Mouse (Mus musculus): ENCODE results near the gene Vmn1r58.

DNA sequence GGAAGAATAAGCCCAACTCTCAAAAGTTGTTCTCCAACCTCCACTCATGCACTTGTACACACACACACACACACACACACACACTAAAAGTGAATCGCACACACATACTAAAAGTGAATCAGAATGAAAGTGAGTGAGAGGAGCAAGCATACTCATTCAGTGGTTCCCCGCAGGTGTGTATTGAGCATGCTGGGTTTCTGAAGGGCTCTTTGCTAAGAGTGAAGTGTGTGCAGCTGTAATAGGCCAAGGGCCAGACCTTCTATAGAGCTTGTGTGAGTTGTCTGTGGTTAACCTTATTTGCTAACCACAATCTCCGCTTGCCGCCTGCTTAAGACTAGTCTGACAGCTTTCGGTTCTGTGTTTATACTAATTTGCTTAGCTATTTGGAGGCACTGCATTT is 49.6 kb downstream of the Vmn1r58 start:
- TF ChIP-seq POLR2A (IDR thresholded peaks at IDR 0.05; ENCODE audit: borderline replicate concordance, extremely low read depth, insufficient read depth, insufficient read length, poor library complexity, severe bottlenecking) (no peak), CTCF (IDR thresholded peaks at IDR 0.05; ENCODE audit: borderline replicate concordance, extremely low read depth, insufficient read depth, insufficient read length) (no peak)
